Mouse (Mus musculus) kidney, postnatal 10 days (tissue): ENCODE data around the gene Tmem119.

Experiments
- DNase-seq: peaks from one replicate; pipeline ENCODE4 v3.0.0; 2021; ENCODE audit warnings: mixed read lengths

Gene Tmem119

GRCm38 (mm10) chr5:113800280-113800679, at the start of gene Tmem119:
TSS of gene Tmem119 (minus strand) at chr5:113800516.
- DNase-seq = peak; percentile 83

GRCm38 (mm10) chr5:113847636-113848035, 47.3 kb upstream of the Tmem119 start:
- no peak for DNase-seq

- DNase-seq = no peak
Measured at GRCm38 (mm10) chr5:113846656-113847055, 46.3 kb upstream of the Tmem119 start.

- no peak for DNase-seq
Measured at GRCm38 (mm10) chr5:113845627-113846026, 45.3 kb upstream of the Tmem119 start.

GRCm38 (mm10) chr5:113844721-113845120, 44.4 kb upstream of the Tmem119 start:
- DNase-seq = peak; percentile 82

GRCm38 (mm10) chr5:113844106-113844505, 43.8 kb upstream of the Tmem119 start:
- no peak for DNase-seq

GRCm38 (mm10) chr5:113842906-113843305, 42.6 kb upstream of the Tmem119 start:
- DNase-seq = no peak

- DNase-seq = no peak
Measured at GRCm38 (mm10) chr5:113842244-113842643, 41.9 kb upstream of the Tmem119 start.

GRCm38 (mm10) chr5:113841243-113842225, 41.2 kb upstream of the Tmem119 start:
- no peak for DNase-seq

- DNase-seq = no peak
Measured at GRCm38 (mm10) chr5:113840443-113840842, 40.1 kb upstream of the Tmem119 start.

GRCm38 (mm10) chr5:113836961-113837360, 36.6 kb upstream of the Tmem119 start:
- no peak for DNase-seq

- DNase-seq = no peak
Measured at GRCm38 (mm10) chr5:113833316-113833947, 33.1 kb upstream of the Tmem119 start.

- DNase-seq = no peak
Measured at GRCm38 (mm10) chr5:113832490-113832901, 32.2 kb upstream of the Tmem119 start, which contains the start of gene Selplg. TSS of gene Selplg (minus strand) at chr5:113832644.

- DNase-seq = no peak
Measured at GRCm38 (mm10) chr5:113831741-113832140, 31.4 kb upstream of the Tmem119 start.

GRCm38 (mm10) chr5:113830796-113831195, 30.5 kb upstream of the Tmem119 start:
- no peak for DNase-seq

GRCm38 (mm10) chr5:113830292-113830643, 30.0 kb upstream of the Tmem119 start:
- peak; percentile 47 for DNase-seq

GRCm38 (mm10) chr5:113829566-113830291, 29.4 kb upstream of the Tmem119 start:
- no peak for DNase-seq

- DNase-seq = no peak
Measured at GRCm38 (mm10) chr5:113828481-113828880, 28.2 kb upstream of the Tmem119 start.

GRCm38 (mm10) chr5:113827991-113828411, 27.7 kb upstream of the Tmem119 start:
- DNase-seq = no peak

- no peak for DNase-seq
Measured at GRCm38 (mm10) chr5:113826619-113827018, 26.3 kb upstream of the Tmem119 start.

GRCm38 (mm10) chr5:113825558-113825957, 25.2 kb upstream of the Tmem119 start:
- no peak for DNase-seq

GRCm38 (mm10) chr5:113824228-113824627, 23.9 kb upstream of the Tmem119 start:
- no peak for DNase-seq

- DNase-seq = no peak
Measured at GRCm38 (mm10) chr5:113818572-113818971, 18.3 kb upstream of the Tmem119 start.
